Mouse (Mus musculus): ENCODE results near the gene Pik3c2b. TPM values are rescaled to one million over a fixed set of nuclear protein-coding genes. Genes with fewer than 3 reads are reported as not detected.

The Pik3c2b gene
- polyA plus RNA-seq, 1 experiment from 2014 or later, result 14.6 TPM

DNA sequence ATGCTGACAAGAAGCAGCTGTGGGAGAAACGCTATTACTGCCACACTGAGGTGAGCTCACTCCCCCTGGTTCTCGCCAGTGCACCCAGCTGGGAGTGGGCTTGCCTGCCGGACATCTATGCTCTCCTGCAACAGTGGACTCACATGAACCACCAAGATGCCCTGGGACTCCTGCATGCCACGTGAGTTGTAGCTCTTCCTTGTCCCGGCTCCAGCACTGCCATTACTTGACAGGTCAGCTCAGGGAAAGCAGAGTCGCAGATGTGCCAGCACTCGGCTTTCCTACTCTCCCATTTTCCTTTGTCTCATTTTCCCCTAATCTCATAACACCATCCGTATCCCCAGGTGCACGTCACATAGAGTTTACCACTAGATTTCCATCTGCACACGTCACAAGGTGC, 42.7 kb downstream of the Pik3c2b start:
- no peak for ATAC-seq (ENCODE audit: low FRiP score)
- no peak overlapping the region for H3K9ac ChIP-seq
- no peaks in the 10 kb centered on the region for H3K9me3 ChIP-seq
- peaks cover 83% of the 10 kb centered on the region for H3K36me3 ChIP-seq
- peaks cover 29% of the 10 kb centered on the region for H3K4me1 ChIP-seq (replicated peaks)
- H3K27me3 ChIP-seq, result no peaks in the 10 kb centered on the region
- H3K27ac ChIP-seq, result no peak overlapping the region
- no peak overlapping the region for H3K4me2 ChIP-seq
- WGBS, result 84% methylated on average over 10 of the region's 10 CpGs
- H3K4me3 ChIP-seq, result no peak overlapping the region

- H3K4me3 ChIP-seq, result no peak overlapping the region
- no peaks in the 10 kb centered on the region for H3K9me3 ChIP-seq
Observed at GRCm38 (mm10) chr1:133089415-133089814, 43.9 kb downstream of the Pik3c2b start.

DNA sequence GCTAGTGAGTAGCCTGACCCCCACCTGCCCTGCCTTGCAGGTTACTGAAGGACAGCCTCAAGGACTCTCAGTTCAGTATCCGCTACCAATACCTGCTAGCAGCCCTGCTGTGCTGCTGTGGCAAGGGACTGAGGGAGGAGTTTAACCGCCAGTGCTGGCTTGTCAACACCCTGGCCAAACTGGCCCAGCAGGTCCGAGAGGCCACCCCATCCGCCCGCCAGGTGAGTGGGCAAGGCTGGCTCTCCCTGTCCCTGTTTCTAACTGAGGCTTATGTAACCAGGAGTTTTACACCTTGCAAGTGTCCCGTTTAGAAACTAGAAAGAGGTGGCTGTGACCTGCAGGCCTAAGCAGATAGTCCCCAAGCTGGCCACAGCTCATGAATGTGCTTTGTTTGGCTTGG, 45.2 kb downstream of the Pik3c2b start:
- no peaks in the 10 kb centered on the region for H3K27me3 ChIP-seq
- peaks cover 85% of the 10 kb centered on the region for H3K36me3 ChIP-seq
- WGBS, result 87% methylated on average over 6 of the region's 6 CpGs
- H3K9ac ChIP-seq, result no peak overlapping the region
- H3K27ac ChIP-seq, result no peak overlapping the region
- ATAC-seq (ENCODE audit: low FRiP score), result no peak
- no peak overlapping the region for H3K4me2 ChIP-seq
- peaks cover 12% of the 10 kb centered on the region for H3K4me1 ChIP-seq (replicated peaks)
- no peak overlapping the region for H3K4me3 ChIP-seq
- H3K9me3 ChIP-seq, result no peaks in the 10 kb centered on the region

More at GRCm38 (mm10) chr1:133089415-133089814, 43.9 kb downstream of the Pik3c2b start:
- Histone ChIP-seq H3K27me3 (no peaks in the 10 kb centered on the region), H3K4me1 (replicated peaks) (peaks cover 22% of the 10 kb centered on the region), H3K27ac (no peak overlapping the region), H3K4me2 (no peak overlapping the region), H3K9ac (no peak overlapping the region), H3K36me3 (peaks cover 83% of the 10 kb centered on the region)
- ATAC-seq (ENCODE audit: low FRiP score), result no peak
- WGBS, result 91% methylated on average over 4 of the region's 4 CpGs

DNA sequence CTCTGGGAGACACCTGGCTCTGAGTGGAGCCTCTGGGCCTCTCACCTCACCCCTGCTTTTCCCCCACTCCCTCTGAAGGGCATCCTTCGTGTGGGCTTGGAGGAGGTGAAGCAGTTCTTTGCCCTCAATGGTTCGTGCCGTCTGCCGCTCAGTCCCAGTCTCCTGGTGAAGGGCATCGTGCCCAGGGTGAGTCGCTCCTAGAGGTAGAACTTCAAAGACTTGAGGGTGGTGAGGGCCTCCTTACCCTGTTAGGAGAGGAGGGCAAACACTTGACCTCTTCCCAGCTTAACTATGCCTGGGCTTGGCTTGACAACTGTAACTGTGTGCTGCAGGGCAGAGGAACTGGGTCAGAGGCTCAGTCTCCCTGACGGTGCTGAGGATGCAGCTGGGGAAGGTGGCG, 46.0 kb downstream of the Pik3c2b start:
- H3K9me3 ChIP-seq, result no peaks in the 10 kb centered on the region
- H3K4me3 ChIP-seq, result no peak overlapping the region
- peaks cover 9% of the 10 kb centered on the region for H3K4me1 ChIP-seq (replicated peaks)
- peaks cover 91% of the 10 kb centered on the region for H3K36me3 ChIP-seq
- no peak for ATAC-seq (ENCODE audit: low FRiP score)
- no peak overlapping the region for H3K4me2 ChIP-seq
- H3K27ac ChIP-seq, result no peak overlapping the region
- H3K27me3 ChIP-seq, result no peaks in the 10 kb centered on the region
- 88% methylated on average over 8 of the region's 8 CpGs for WGBS
- no peak overlapping the region for H3K9ac ChIP-seq

DNA sequence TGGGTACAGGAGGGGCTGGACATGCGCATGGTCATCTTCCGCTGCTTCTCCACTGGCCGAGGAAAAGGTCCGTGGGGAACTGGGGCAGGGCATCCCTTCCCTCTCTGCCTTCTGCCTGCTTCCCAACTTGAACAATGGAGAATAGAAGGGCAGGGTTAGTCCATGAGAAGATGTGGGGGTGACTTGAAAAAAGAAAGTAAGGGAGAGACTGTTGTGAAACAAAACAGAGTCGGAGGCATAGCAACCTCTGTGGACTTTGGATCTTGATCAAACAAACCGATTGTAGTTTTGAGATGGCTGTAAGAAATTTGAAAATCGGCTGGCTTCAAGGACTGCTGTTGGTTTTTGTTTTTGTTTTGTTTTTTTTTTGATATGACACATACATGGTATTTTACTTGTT, 48.3 kb downstream of the Pik3c2b start:
- peaks cover 95% of the 10 kb centered on the region for H3K36me3 ChIP-seq
- no peak overlapping the region for H3K4me3 ChIP-seq
- no peak overlapping the region for H3K27ac ChIP-seq
- H3K4me2 ChIP-seq, result no peak overlapping the region
- no peaks in the 10 kb centered on the region for H3K4me1 ChIP-seq (replicated peaks)
- no peaks in the 10 kb centered on the region for H3K27me3 ChIP-seq
- H3K9ac ChIP-seq, result no peak overlapping the region
- 92% methylated on average over 7 of the region's 7 CpGs for WGBS
- ATAC-seq (ENCODE audit: low FRiP score), result no peak
- no peaks in the 10 kb centered on the region for H3K9me3 ChIP-seq

GRCm38 (mm10) chr1:133100980-133101798, 55.7 kb downstream of the Pik3c2b start:
- Histone ChIP-seq H3K9me3 (no peaks in the 10 kb centered on the region), H3K4me1 (replicated peaks) (no peaks in the 10 kb centered on the region), H3K27me3 (no peaks in the 10 kb centered on the region), H3K4me3 (no peak overlapping the region), H3K27ac (peak overlapping the region; percentile 40; the same call in 1 of the 2 replicates), H3K36me3 (peaks cover 92% of the 10 kb centered on the region), H3K4me2 (no peak overlapping the region), H3K9ac (no peak overlapping the region)
- WGBS, result 43% methylated on average over 17 of the region's 17 CpGs
- ATAC-seq (ENCODE audit: low FRiP score), result 0 out of 2 replicates have a peak, but pooled peaks have one; percentile 39

- H3K4me1 ChIP-seq (replicated peaks), result no peaks in the 10 kb centered on the region
- no peak overlapping the region for H3K4me3 ChIP-seq
- H3K27ac ChIP-seq, result no peak overlapping the region
- H3K36me3 ChIP-seq, result peaks cover 94% of the 10 kb centered on the region
- H3K27me3 ChIP-seq, result no peaks in the 10 kb centered on the region
- H3K9me3 ChIP-seq, result no peaks in the 10 kb centered on the region
- WGBS, result 89% methylated on average over 5 of the region's 5 CpGs
- no peak overlapping the region for H3K4me2 ChIP-seq
- no peak for ATAC-seq (ENCODE audit: low FRiP score)
- no peak overlapping the region for H3K9ac ChIP-seq
Observed at GRCm38 (mm10) chr1:133102108-133102507, 56.6 kb downstream of the Pik3c2b start.

- no peaks in the 10 kb centered on the region for H3K27me3 ChIP-seq
- ATAC-seq (ENCODE audit: low FRiP score), result no peak
- no peak overlapping the region for H3K9ac ChIP-seq
- peaks cover 87% of the 10 kb centered on the region for H3K36me3 ChIP-seq
- H3K9me3 ChIP-seq, result no peaks in the 10 kb centered on the region
- H3K4me1 ChIP-seq (replicated peaks), result no peaks in the 10 kb centered on the region
- 96% methylated on average over 7 of the region's 7 CpGs for WGBS
- no peak overlapping the region for H3K4me3 ChIP-seq
- H3K4me2 ChIP-seq, result no peak overlapping the region
- no peak overlapping the region for H3K27ac ChIP-seq
Observed at GRCm38 (mm10) chr1:133103315-133103714, 57.8 kb downstream of the Pik3c2b start.

GRCm38 (mm10) chr1:133103871-133104270, 58.4 kb downstream of the Pik3c2b start:
- no peak overlapping the region for H3K4me2 ChIP-seq
- WGBS, result 92% methylated on average over 6 of the region's 6 CpGs
- H3K27me3 ChIP-seq, result no peaks in the 10 kb centered on the region
- H3K9me3 ChIP-seq, result no peaks in the 10 kb centered on the region
- peaks cover 84% of the 10 kb centered on the region for H3K36me3 ChIP-seq
- H3K4me1 ChIP-seq (replicated peaks), result no peaks in the 10 kb centered on the region
- H3K27ac ChIP-seq, result no peak overlapping the region
- no peak overlapping the region for H3K4me3 ChIP-seq
- no peak overlapping the region for H3K9ac ChIP-seq
- ATAC-seq (ENCODE audit: low FRiP score), result no peak

DNA sequence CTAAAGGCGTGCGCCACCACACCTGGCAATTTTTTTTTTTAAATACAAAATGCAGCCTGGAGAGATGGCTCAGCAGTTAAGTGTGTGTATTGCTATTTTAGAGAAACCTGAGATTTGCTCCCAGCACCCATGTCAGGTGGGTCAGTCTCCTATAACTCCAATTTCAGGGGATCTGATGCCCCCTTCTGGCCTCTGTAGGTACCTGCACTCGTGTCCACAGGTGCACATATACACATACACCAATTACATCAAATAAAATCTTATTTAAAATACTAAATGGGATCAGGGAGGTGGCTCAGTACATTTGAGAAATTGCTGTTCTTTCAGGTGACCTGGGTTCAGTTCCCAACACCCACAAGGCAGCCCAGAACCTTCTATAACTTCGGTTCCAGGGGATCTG, 70.6 kb downstream of the Pik3c2b start:
- no peak for ATAC-seq (ENCODE audit: low FRiP score)
- 95% methylated on average over 4 of the region's 4 CpGs for WGBS

DNA sequence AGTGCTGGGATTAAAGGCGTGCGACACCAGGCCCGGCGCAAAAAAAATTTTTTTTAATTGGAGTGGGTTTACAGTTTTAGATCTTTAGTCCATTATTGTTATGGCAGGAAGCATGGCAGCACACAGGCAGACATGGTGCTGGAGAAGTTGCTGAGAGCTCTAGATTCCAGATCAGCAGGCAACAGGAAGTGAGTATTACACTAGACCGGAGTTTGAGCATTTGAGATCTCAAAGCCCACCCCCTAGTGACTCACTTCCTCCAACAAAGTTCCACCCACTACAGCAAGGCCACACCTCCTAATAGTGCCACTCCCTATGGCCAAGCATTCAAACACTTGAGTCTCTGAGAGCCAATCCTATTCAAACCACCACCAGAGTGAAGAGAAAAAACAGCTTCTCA, 72.7 kb downstream of the Pik3c2b start:
- H3K4me3 ChIP-seq, result no peak overlapping the region
- H3K9ac ChIP-seq, result no peak overlapping the region
- WGBS, result 91% methylated on average over 5 of the region's 5 CpGs
- ATAC-seq (ENCODE audit: low FRiP score), result no peak
- H3K36me3 ChIP-seq, result peaks cover 1% of the 10 kb centered on the region; the same call in 1 of the 2 replicates
- no peaks in the 10 kb centered on the region for H3K27me3 ChIP-seq
- no peak overlapping the region for H3K27ac ChIP-seq
- H3K9me3 ChIP-seq, result no peaks in the 10 kb centered on the region
- no peak overlapping the region for H3K4me2 ChIP-seq
- H3K4me1 ChIP-seq (replicated peaks), result 0 out of 2 replicates have a peak, but pooled peaks cover 5% of the 10 kb centered on the region

More for the DNA sequence above, 70.6 kb downstream of the Pik3c2b start:
- Histone ChIP-seq H3K27me3 (no peaks in the 10 kb centered on the region), H3K4me2 (no peak overlapping the region), H3K9ac (no peak overlapping the region), H3K4me3 (no peak overlapping the region), H3K4me1 (replicated peaks) (0 out of 2 replicates have a peak, but pooled peaks cover 5% of the 10 kb centered on the region), H3K9me3 (no peaks in the 10 kb centered on the region), H3K27ac (no peak overlapping the region), H3K36me3 (peaks cover 8% of the 10 kb centered on the region; the same call in 1 of the 2 replicates)

DNA sequence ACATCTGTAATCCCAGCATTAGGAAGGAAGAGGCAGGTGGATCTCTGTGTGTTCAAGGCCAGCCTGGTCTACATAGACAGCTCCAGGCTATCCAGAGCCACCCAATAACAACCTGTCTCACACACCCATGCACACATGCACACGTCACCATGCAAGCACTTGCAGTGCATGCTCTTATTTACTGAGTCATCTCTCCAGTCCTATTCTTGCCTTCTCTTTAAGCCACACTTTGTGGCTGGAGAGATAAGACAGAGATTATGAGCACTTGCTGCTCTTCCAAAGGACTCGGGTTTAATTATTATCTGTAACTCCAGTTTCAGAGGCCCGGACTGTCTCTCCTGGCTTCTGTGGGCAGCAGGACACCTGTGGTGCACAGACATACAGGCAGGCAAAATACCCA, 73.4 kb downstream of the Pik3c2b start:
- no peak for ATAC-seq (ENCODE audit: low FRiP score)
- H3K36me3 ChIP-seq, result no peaks in the 10 kb centered on the region

More for the DNA sequence above, 73.4 kb downstream of the Pik3c2b start:
- Histone ChIP-seq H3K4me3 (no peak overlapping the region), H3K27ac (no peak overlapping the region), H3K27me3 (no peaks in the 10 kb centered on the region), H3K9ac (no peak overlapping the region), H3K4me2 (no peak overlapping the region), H3K9me3 (no peaks in the 10 kb centered on the region), H3K4me1 (replicated peaks) (0 out of 2 replicates have a peak, but pooled peaks cover 5% of the 10 kb centered on the region)
- 92% methylated on average over 3 of the region's 3 CpGs for WGBS
